Mouse (Mus musculus) liver, embryonic 14.5 days (tissue): Measurements from ENCODE around the gene Trmt2a.

Experiments
- CTCF ChIP-seq: IDR thresholded peaks from 2 replicates; pipeline ENCODE4 v1.5.1; 2016; ENCODE audit warnings: antibody characterized with exemption, low read depth, control low read depth
- EP300 ChIP-seq: IDR thresholded peaks from 2 replicates; pipeline ENCODE4 v1.6.1; 2016; ENCODE audit warnings: antibody characterized with exemption, low read depth

DNA sequence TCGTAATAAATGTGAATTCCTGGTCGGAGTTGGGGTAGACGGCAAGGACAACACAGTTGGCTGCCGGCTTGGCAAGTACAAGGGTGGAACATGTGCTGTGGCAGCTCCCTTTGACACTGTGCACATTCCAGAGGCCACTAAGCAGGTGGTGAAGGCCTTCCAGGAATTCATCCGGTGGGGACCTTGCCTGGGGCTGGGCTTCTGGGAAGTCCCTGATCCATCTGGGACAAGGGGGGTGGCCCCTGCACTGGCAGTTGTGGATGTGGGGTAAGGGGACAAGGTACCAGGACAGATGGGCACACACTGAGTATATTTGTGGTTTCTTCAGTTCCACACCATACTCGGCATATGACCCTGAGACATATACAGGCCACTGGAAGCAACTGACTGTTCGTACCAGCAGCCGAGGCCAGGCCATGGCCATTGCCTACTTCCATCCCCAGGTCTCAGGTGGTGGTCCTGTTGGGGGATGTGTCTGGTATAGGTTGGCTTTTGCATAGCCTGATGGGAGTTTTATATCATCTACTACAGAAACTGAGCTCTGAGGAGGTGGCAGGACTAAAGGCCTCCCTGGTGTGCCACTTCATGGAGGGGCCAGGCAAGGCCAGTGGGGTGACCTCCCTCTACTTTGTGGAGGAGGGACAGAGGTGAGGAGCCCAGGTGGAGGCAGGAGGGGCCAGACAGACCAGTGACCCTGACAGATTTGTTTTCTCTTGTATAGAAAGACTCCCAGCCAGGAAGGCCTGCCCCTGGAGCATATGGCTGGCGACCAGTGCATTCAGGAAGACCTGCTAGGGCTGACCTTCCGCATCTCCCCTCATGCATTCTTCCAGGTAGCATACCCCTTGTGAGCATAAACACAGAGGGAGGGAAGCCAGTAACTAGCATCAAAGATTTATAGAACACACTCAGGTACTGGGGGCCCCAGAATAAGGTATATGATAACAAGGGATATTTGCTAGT lies 2.6 kb downstream of the Trmt2a start:
- no peak for TF ChIP-seq EP300
- TF ChIP-seq CTCF, result no peak
